Mouse (Mus musculus): ENCODE measurements at regions not wholly inside any gene's neighbourhood (a gene's known extent, or its start where the extent isn't known, plus 50 kb on each side); places are given as distances from the start of the nearest gene placed in this dataset.

DNA sequence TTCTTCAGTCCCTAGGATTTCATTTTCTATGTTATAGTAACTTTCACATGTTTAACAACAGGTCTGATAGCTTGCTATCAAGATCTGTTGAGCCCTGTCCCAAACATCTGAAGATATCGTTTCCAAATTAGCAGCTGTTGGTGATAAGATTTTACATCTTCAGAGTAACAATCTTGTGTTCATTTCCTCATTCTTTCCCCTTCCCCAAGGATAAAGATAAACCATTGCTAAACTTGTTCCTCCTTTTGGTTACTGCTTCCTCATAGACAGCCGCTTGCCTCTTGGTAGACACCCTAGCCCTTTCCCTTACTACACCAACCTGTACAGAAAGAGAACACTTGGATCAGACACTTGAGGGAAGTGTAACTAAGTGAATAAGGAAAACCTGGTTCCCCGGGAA is 58.6 kb downstream of the Kcnrg start:
- in situ Hi-C loops (cut with MboI; ENCODE audit: low pct_unique_long_range_greater_than_20kb in 1 of 2, low sequenced_read_pairs in 2 of 2, unreplicated experiment in 1 of 2) = no loop called here

DNA sequence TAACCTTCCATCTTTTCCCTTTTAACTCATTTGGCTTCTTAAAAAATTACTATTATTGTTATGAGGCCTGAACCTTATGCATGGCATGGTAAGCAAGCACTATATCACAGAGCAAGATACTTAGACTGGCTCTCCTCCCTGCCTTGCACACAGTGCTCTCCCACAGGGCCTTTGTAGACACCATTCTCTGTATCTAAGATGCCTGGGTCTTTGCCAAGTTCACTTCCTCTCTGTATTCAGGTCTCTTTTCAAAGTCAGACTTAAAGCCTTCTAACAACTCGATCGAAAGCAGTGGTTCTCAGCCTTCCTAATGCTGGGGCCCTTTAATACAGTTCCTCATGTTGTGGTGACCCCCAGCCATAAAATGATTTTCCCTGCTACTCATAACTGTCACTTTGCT is 65.9 kb downstream of the Kcnrg start:
- in situ Hi-C loops (cut with MboI; ENCODE audit: low pct_unique_long_range_greater_than_20kb in 1 of 2, low sequenced_read_pairs in 2 of 2, unreplicated experiment in 1 of 2) = no loop called here

DNA sequence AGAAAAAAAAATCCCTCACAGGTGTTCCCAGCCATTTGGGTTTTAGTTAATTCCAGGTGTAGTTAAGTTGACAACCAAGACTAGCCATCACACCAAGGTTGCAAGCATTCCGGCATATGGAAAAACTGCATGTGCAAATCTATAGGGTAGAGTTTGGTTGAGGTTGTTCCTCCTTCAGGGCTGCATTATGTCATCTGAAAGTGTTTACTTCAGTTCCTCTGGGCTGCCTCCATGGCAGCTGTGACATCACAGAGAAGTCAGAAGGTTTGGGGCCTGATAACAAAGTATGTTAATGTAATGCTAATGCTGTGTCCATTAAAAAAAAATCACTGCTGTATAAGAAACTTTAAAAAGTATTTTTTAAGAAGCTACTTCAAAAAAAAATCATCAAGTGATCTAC is 70.8 kb downstream of the Kcnrg start:
- in situ Hi-C loops (cut with MboI; ENCODE audit: low pct_unique_long_range_greater_than_20kb in 1 of 2, low sequenced_read_pairs in 2 of 2, unreplicated experiment in 1 of 2) = no loop called here

DNA sequence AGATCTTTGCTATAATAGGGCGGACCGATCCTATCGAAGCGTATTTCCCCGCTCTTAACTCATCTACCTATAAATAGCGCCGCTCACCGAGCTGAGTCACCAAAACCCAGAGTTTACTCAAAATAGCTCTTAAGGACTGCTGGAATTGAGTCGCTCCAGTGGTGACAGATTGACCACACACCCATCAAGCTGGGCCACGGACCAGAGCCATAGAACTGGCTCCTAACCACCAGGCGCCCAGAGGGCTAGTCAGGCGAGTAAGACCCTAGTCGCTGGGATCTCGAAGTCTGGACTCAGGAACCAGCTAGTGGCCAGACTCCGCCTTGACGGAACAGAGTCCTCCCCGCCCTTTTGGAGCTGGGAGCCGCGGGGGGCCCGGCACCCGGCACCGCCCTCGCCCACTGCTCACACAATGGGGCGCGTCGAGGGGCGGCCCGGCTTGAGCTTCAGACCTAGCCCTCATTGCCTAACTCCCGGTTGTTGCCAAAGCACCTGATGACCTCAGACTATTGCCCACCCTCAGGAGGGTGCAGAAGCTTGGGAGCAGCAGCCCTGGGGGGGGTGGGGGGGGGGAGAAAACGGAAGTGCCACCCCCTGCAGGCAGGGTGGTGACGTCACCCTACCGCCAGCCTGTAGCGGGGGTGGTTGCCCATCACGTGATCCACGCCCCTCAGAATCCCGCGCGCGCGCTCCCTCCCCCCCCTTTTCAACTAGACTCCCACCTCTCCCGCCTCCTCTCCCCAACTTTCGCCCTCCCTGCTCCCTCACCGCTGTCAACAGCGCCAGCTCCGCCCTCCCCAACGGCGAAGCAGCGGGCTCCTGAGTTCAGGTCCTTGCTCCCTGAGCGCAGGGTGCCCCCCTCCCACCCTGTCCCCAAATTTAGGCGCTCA is 73.8 kb downstream of the Kcnrg start:
- in situ Hi-C loops (cut with MboI; ENCODE audit: low pct_unique_long_range_greater_than_20kb in 1 of 2, low sequenced_read_pairs in 2 of 2, unreplicated experiment in 1 of 2) = no loop called here

DNA sequence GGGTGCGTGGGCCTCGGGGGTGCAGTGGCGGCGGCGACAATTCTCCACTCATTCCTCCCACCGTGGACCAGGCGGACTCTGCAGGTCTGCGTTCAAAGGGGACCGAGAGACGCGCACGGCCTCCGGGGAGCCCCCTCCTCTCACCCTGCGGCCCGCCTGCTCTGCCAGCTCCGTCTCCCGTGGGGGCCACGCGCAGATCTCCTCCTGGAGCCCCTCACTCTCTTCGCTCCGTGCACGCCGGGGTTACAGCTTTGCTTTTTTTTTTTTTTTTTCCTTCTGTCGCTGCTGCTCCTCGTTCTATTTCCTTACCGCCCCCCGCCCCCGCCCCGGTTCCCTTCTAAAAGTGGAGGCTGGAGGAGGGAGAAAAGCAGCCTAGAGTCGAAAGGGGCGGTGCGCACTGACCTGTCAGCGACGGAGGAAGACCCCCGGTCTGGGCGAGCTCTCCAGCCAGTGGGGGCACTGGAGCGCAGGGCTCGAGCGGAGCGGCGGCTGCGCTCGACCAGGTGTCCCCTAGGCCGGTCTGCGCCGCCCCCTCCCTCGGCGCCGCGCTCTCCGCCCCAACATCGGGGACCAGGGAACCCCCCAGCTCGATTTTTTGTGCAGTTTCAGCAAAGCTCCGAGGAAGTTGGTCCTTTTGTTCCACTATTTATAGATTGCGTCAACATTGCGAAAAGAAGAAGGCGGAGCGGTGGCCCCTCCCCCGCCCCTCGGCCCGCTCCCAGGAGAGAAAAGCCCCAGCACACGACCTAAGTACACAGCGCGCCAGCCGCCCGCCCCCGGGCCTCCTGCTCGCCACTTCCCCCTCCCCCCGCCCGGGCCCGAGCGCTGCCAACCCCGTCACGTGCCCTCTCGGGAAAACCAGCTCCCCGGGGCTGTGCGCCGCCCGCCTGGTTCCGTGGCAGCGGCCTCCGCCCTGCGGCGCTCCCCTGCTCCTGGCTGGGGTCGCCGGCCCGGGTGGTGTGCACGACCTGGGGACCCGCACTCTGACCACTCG is 74.7 kb downstream of the Kcnrg start:
- in situ Hi-C loops (cut with MboI; ENCODE audit: low pct_unique_long_range_greater_than_20kb in 1 of 2, low sequenced_read_pairs in 2 of 2, unreplicated experiment in 1 of 2) = no loop called here

DNA sequence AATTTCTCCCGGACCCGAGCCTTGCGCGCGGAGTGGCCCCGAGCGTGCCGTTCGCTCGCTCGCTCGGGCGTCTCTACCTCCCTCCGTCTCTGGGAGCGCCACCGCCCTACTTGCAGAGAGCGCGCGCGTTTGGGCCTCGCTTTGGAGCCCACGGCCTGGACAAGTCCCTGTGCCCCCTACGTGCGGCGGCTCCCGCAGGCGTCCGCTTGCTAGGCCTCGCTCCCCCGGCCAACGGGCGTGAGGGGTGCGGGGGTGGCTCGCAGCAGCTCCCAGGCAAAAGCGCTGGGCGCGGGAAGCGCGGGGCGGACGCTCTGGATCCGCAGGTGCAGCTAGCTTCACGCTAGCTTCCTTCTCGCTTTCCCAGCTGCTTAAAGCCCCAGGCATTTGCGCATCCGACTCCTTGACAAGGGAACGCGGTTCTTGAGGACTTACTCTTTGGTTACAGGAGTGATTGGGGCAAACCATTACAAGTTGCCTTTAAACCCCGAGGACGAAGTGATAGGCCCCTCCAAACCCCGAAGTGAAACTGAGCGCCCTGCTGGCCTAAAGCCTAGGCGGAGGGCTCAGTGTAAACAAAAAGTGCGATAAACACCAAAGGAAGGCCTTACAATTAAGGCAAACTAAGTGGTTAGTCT is 75.6 kb downstream of the Kcnrg start:
- in situ Hi-C loops (cut with MboI; ENCODE audit: low pct_unique_long_range_greater_than_20kb in 1 of 2, low sequenced_read_pairs in 2 of 2, unreplicated experiment in 1 of 2) = no loop called here

DNA sequence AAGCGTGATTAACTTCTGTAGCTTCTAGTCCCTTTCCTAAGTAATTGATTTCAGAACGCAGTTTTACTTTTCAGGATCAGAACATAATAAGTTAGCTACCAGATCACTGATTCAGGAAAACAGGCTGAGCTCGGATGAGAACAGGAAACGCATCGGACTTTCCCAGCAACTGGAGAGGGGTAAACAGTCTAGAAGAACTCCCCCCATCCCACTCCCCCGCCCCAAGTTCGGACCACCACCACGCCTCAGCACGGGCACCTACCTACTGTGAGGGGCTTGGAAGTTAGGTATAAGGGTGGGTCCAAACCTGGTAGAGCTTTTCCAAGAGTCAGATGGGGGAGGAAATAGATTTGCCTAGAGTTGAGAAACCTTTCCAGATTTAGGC is 76.1 kb downstream of the Kcnrg start:
- in situ Hi-C loops (cut with MboI; ENCODE audit: low pct_unique_long_range_greater_than_20kb in 1 of 2, low sequenced_read_pairs in 2 of 2, unreplicated experiment in 1 of 2) = no loop called here

DNA sequence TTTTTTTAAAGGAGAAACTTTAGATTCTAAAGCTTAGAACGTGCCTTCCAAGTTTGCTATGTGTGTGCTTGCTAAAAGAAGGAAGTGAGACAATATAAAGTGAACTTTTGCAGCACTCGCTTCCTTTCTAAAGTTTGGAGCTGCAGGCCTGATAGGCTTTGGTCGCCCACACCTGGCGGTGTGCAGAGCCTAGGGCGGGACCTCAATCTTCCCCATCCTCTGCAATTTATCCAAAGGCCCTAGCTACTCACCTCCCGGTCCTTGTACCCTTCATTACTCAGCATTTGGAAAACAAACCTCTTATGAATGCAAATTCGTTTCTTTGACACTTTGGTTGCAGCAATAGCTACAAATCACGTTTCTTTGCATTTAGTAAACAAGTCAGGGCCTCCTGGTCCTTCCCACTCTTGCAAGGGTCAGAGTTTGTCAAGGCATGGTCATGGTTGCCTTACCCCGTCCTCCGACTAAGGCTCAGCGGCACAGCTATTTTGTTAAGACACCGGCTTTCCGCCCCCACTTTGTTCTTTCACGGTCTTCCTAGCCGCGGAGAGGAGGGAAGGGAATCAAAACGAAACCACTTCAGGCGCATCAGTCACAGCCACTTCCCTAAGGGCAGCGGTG is 76.6 kb downstream of the Kcnrg start:
- in situ Hi-C loops (cut with MboI; ENCODE audit: low pct_unique_long_range_greater_than_20kb in 1 of 2, low sequenced_read_pairs in 2 of 2, unreplicated experiment in 1 of 2) = no loop called here

DNA sequence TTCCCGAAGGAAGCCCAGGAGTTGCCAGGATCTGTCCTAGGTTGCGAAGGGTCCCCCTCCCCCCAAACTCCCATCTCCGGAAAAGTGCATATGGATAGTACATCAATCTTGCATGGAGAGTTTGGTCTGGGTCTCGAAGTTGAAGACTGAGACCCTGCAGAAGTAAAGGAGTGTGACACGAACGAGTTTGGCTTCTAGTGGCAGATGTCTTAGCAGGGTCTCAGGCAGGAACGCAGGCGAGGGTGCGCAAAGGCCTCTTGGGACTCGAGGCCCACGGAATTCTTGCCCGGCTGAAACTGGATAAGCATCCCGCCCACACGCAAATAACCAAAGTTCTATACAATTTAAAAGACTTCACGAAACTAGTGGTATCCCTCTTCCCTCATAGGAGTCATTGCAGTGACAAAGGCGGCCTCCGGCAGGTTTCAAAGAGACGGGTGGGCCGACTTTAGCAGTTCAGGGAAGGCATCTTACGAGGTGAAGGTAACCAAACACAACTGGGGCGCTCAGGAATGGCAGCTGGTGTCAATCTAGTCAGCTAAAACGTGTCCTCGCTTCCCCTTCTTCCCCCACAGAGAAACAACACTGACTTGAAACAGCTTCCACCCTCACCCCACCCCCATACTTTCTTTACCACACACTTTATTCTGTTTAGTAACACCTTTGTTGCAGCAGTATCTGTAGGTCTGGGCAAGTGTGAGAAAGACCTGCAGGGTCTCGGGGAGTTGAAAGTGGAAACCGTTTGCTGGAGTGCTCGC is 77.4 kb downstream of the Kcnrg start:
- in situ Hi-C loops (cut with MboI; ENCODE audit: low pct_unique_long_range_greater_than_20kb in 1 of 2, low sequenced_read_pairs in 2 of 2, unreplicated experiment in 1 of 2) = no loop called here

DNA sequence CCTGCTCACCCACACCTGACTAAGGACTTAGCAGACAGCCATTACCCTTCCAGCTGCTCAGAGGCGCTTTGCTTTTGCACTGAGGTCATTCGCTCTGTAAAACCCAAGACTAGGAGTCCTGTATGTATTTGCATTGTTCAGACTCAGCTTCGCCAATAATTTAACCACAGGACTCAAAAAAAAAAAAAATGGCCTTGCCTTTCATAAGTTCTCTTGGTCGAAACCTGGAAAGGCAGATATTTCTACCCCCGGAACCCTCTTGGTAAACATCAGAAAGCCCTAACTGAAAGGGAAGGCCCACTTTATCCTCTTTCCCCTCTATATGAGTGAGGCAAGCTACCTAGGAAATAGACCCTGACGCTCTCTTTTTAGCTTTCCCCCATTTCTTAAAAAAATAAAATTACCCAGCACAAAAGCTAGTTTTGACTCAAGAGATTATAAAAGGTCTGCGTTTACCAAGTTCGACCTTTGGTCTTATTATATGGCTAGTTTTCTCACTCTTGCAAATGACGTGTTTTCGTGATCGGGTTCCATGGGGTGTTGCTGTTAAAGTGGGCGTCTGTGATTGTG is 78.1 kb downstream of the Kcnrg start:
- in situ Hi-C loops (cut with MboI; ENCODE audit: low pct_unique_long_range_greater_than_20kb in 1 of 2, low sequenced_read_pairs in 2 of 2, unreplicated experiment in 1 of 2) = no loop called here

DNA sequence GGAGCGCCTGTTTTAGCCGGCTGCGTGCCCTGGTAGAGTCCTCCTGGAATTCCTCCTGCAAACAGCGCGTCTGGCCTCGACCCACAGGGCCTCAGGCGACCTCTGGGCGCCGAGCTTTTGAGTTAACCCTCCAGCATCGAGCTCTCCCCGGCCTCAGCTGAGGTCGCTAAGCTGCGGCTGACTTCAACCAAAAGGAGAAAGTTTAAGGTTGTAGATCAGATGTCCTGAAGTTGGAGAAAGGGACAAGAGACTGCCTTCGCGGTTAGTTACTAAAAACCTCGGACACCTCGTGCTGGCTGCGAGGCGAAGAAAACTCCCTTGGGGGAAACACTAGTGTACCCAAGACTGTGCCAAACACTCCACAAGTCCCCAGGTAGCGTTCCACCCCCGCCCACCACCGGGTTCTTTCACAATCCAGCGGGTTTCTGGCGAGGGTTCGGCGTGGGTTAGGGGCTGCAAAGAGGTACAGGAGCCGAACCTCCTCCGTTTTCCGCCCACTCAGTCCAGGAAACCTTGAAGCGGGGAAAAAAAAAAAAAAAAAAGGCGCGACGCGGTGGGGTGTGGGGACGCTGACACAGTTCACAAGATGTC is 78.9 kb downstream of the Kcnrg start:
- in situ Hi-C loops (cut with MboI; ENCODE audit: low pct_unique_long_range_greater_than_20kb in 1 of 2, low sequenced_read_pairs in 2 of 2, unreplicated experiment in 1 of 2) = no loop called here

DNA sequence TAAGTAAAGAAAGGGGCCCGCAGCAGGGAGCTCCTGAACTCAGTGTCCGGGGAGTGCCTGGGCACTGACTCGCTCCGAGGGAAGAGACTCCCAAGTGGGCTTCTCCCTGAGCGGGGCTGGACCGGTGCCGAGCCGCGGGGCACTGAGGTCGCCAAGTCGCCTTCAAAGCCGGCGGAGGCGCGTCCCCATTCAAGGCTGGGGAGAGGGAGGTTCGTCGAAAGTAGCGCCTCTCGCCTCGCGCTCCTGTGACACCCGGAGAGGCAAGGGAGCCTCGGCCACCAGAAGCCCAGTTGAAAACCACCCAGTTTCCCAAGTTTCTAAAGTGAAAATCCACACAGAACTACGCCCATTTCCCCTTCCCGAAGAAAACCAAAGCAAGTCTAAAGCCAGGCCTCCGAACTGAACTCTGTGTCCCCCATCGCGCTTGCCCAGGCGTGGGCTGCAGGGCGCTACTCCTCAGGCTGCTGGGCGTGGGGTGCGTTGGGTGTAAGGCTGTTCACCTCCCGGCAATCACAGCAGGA is 79.6 kb downstream of the Kcnrg start:
- in situ Hi-C loops (cut with MboI; ENCODE audit: low pct_unique_long_range_greater_than_20kb in 1 of 2, low sequenced_read_pairs in 2 of 2, unreplicated experiment in 1 of 2) = no loop called here

DNA sequence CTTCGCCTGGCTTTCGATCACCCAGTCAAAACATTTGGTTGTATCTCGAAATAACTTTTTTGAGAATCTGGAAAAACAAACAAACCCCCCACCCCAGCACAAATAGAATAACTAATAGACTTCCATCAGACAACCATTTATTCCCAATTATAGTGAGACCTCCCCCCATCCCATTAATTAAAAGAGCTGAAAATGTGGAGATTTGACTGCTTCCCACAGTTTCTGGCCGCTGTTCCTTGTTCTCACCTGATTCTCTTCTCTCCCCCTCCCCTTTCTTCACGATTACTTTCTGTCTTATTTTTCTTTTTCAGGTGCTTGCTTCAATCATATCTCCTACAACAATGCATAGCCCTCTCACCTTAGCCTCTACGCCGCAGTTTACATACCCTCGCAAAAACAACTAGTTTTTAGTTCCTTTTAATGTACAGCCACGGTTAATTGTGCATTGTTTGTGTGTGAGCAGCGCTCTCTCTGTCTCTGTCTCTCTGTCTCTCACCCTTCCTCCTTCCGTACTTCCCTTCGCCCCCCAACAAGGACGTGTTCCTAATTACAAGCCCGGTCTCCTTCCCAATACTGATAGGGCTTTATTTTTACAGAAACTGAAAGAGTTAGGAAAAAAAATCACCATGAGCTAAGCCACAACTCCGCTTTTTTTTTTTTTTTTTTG is 80.2 kb downstream of the Kcnrg start:
- in situ Hi-C loops (cut with MboI; ENCODE audit: low pct_unique_long_range_greater_than_20kb in 1 of 2, low sequenced_read_pairs in 2 of 2, unreplicated experiment in 1 of 2) = no loop called here

DNA sequence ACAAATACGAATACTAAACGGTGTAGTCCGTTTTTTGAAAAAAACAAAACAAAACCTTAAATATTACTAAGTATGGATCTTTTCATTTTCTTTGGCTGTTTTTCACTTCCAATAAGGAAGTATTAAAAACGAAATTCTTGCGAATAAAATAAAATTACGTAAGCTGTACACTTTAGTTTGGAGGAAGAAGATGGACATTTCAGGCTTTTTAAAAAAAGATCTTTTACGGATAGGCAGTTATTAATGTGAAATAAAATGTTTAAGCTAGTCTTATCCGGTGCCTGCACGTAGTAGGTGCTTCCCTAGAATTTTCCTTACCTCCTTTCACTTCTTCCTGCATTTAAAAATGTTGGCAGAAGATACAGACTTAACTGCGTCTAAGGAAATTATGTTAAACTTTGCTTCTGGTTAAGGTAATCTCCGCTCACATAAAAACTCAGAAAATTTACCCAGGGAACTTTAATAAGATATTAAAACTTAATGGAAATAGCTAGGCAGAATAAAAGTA is 80.8 kb downstream of the Kcnrg start:
- in situ Hi-C loops (cut with MboI; ENCODE audit: low pct_unique_long_range_greater_than_20kb in 1 of 2, low sequenced_read_pairs in 2 of 2, unreplicated experiment in 1 of 2) = no loop called here

DNA sequence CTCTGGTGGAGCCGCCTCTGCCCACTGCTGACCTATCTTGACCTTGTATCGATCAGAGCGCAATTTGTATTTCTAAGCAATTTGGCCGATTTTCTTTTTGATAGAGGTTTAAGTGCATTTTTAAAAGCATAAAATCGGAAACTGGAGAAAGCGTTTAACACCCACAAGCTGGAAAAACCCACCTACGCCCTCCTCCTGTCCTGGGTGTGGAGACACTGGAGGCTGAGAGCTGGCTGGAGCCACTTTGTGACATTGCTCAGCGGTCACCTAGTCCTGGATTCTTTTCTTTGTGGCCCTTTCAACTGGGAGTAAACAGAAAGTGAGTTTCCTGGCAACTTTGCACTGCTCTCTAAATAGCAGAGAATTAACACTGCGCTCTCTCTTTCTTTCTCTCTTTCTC is 81.4 kb downstream of the Kcnrg start:
- in situ Hi-C loops (cut with MboI; ENCODE audit: low pct_unique_long_range_greater_than_20kb in 1 of 2, low sequenced_read_pairs in 2 of 2, unreplicated experiment in 1 of 2) = no loop called here

DNA sequence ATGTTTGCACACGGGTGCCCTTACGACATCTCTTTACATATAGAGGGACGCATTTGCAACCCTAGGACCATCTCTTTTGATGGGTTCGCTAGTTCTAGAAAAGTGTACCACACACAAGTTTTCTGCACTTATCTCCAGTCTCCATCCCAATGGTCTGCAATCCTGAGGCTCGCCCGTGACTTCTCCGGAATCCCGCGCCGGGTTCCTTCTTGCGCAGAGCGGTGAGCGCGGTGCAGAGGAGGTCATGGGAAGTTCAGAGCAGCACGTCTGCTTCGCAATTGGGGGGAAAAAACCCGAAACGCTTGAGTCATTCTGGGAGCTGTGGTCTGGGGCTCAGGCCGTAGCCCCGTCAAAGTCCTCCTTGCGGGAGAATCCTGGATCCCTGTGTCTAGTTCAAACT is 82.0 kb downstream of the Kcnrg start:
- in situ Hi-C loops (cut with MboI; ENCODE audit: low pct_unique_long_range_greater_than_20kb in 1 of 2, low sequenced_read_pairs in 2 of 2, unreplicated experiment in 1 of 2) = no loop called here
